Mouse (Mus musculus) testis, adult 2 months (tissue): ENCODE data around the gene Ndufaf7.

Source experiments
- CTCF ChIP-seq: fragments of 200-500 bp; IDR thresholded peaks from 2 replicates; pipeline ENCODE4 v1.5.1; 2012; ENCODE audit warnings: low read depth, mild to moderate bottlenecking, inconsistent platforms, low read length, moderate library complexity; ENCODE audit not compliant: control insufficient read depth, insufficient read depth, insufficient replicate concordance
- POLR2A ChIP-seq: fragments of 200-500 bp; IDR thresholded peaks from 2 replicates; pipeline ENCODE4 v1.6.1; 2012; ENCODE audit warnings: low read depth, mild to moderate bottlenecking, inconsistent platforms, low read length, moderate library complexity; ENCODE audit not compliant: control insufficient read depth

- TF ChIP-seq CTCF (no peak), POLR2A (no peak)
Observed at GRCm38 (mm10) chr17:78966092-78966883, 29.4 kb downstream of the Ndufaf7 start.
